Mouse (Mus musculus) G1E (cell line): Measurements from ENCODE around the gene Stambpl1.

Experiments
- CTCF ChIP-seq: IDR thresholded peaks from 2 replicates; pipeline ENCODE4 v1.5.1; 2012; ENCODE audit warnings: low read depth, low read length, inconsistent platforms, mixed read lengths
- GATA1 ChIP-seq: IDR thresholded peaks from 2 replicates; pipeline ENCODE4 v1.6.1; 2012; ENCODE audit warnings: borderline replicate concordance, low read length, inconsistent platforms, mixed read lengths
- TAL1 ChIP-seq: conservative IDR thresholded peaks from 2 replicates; pipeline ENCODE4 v1.6.1; 2012; ENCODE audit warnings: low read depth, low read length, inconsistent platforms, mixed read lengths

GRCm38 (mm10) chr19:34231596-34231995, 39.6 kb downstream of the Stambpl1 start:
- TF ChIP-seq CTCF (no peak), TAL1 (no peak), GATA1 (no peak)
